Mouse (Mus musculus): ENCODE measurements around the gene Ucp2.

GRCm38 (mm10) chr7:100497982-100498381 lies 4.8 kb downstream of the Ucp2 start:
- no peak for TF ChIP-seq CTCF (IDR thresholded peaks at IDR 0.05; ENCODE audit: low read depth, low read length)
- no peak for TF ChIP-seq GATA1 (IDR thresholded peaks at IDR 0.05; ENCODE audit: borderline replicate concordance, low read length)
- no peak for TF ChIP-seq GATA2 (IDR thresholded peaks at IDR 0.05; ENCODE audit: borderline replicate concordance, low read depth, low read length)
- TF ChIP-seq TAL1 (conservative IDR thresholded peaks at IDR 0.05; ENCODE audit: low read depth, low read length), result no peak
- no peak for TF ChIP-seq POLR2AphosphoS5 (IDR thresholded peaks at IDR 0.05; ENCODE audit: insufficient replicate concordance, low read depth, low read length)
